Mouse (Mus musculus): ENCODE measurements around the gene Cd164. TPM values are rescaled to one million over a fixed set of nuclear protein-coding genes. Genes with fewer than 3 reads are reported as not detected.

Cd164 gene
- polyA plus RNA-seq, 1 experiment from 2014 or later: 112 TPM

DNA sequence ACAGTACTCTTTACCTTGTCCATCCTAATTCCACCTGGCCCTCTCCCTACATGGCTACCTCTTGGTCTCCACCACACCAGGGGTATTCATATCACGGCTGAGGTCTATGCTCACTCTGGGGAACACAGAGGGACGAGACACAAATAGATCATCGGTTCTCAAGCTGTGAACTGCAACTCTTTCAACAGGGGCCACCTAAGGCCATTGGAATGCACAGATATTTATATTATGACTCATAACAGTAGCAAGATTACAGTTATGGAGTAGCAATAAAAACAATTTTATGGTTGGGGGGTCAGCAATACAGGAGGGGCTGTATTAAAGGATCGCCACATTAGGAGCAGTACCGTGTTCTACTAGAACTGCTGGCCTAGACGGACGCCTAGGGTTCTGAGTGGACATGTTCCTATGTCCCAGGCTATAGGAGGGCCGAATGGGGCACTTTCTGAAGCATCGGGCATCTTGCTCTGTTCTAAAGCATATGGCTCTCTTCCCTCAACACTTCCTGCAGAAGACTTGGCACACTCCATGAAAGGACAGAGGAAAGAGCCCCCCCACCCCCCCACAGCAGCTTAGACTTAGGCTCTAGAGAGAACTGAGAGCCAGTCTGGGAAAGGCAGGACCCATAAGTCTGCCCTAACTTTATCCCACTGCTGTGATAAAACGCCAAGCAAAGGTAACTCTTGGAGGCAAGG, 42.6 kb downstream of the Cd164 start:
- H3K4me2 ChIP-seq (replicated peaks; ENCODE audit: low read depth): no peak overlapping the region
- DNase-seq (ENCODE audit: low spot score) (no peak), ATAC-seq (ENCODE audit: low FRiP score, low TSS enrichment) (no peak)
- H3K36me3 ChIP-seq (ENCODE audit: control insufficient read depth, insufficient read depth, low read length): no peaks in the 10 kb centered on the region
- H3K4me1 ChIP-seq (replicated peaks; ENCODE audit: control insufficient read depth, insufficient read depth): no peaks in the 10 kb centered on the region; the same call in 1 of the 2 replicates
- 86% methylated on average over 10 of the region's 10 CpGs for WGBS
- H3K9me3 ChIP-seq (ENCODE audit: control insufficient read depth, low read length): no peaks in the 10 kb centered on the region; the same call in 1 of the 2 replicates
- no peak overlapping the region for H3K27ac ChIP-seq (replicated peaks)
- H3K27me3 ChIP-seq (ENCODE audit: control insufficient read depth, insufficient read depth, low read length): no peaks in the 10 kb centered on the region
- TF ChIP-seq CTCF (IDR thresholded peaks at IDR 0.05; ENCODE audit: low read depth) (no peak), EP300 (optimal IDR thresholded peaks at IDR 0.05) (no peak)
- no peak overlapping the region for H3K4me3 ChIP-seq (ENCODE audit: low read depth, low read length)
- H3K9ac ChIP-seq (ENCODE audit: low read length): no peak overlapping the region

DNA sequence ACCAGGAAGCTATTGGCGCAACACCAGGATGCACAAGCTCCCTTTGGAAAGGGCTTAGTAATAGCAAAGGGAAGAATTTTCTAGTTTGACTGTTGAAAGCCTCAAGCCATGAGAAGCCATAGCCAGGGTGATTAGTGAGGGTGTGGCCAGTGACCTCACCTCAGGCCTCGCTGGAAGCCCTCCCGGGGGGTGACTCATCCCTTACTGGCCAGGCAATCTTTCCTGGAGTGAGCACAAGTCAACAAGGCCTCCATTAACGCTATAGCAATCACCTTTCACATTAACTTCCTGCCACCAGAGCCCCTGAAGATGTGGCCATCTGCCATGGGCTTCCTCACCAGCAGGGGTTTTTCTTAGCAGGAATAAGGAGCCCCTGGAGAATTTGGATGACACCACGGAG, 45.9 kb downstream of the Cd164 start:
- Histone ChIP-seq H3K27ac (replicated peaks) (peak overlapping the region; percentile 76), H3K9ac (ENCODE audit: low read length) (no peak overlapping the region), H3K27me3 (ENCODE audit: control insufficient read depth, insufficient read depth, low read length) (no peaks in the 10 kb centered on the region), H3K4me1 (replicated peaks; ENCODE audit: control insufficient read depth, insufficient read depth) (no peaks in the 10 kb centered on the region; the same call in 1 of the 2 replicates), H3K4me3 (ENCODE audit: low read depth, low read length) (no peak overlapping the region), H3K4me2 (replicated peaks; ENCODE audit: low read depth) (no peak overlapping the region), H3K9me3 (ENCODE audit: control insufficient read depth, low read length) (no peaks in the 10 kb centered on the region), H3K36me3 (ENCODE audit: control insufficient read depth, insufficient read depth, low read length) (no peaks in the 10 kb centered on the region)
- WGBS: 23% methylated on average over 5 of the region's 5 CpGs
- ATAC-seq (ENCODE audit: low FRiP score, low TSS enrichment) (peak; percentile 96), DNase-seq (ENCODE audit: low spot score) (peak; percentile 84)
- TF ChIP-seq EP300 (optimal IDR thresholded peaks at IDR 0.05) (no peak), CTCF (IDR thresholded peaks at IDR 0.05; ENCODE audit: low read depth) (no peak)

DNA sequence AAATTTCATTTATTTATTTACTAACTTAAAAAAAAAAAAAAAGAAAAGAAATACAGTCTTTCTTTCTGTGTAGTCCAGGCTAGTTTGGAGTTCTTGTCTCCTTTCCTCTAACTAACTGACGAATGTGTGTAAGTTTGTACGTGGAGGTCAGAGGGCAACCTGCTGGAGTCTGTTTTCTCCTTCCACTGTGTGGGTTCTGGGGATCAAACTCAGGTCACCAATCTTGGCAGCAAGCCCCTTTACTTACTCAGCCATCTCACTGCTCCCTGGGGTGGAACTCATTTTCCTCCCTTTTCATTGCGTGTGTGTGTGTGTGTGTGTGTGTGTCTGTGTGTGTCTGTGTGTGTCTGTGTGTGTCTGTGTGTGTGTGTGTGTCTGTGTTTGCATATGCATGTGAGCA, 49.1 kb downstream of the Cd164 start:
- no peak overlapping the region for H3K4me3 ChIP-seq (ENCODE audit: low read depth, low read length)
- no peaks in the 10 kb centered on the region for H3K36me3 ChIP-seq (ENCODE audit: control insufficient read depth, insufficient read depth, low read length)
- no peaks in the 10 kb centered on the region for H3K27me3 ChIP-seq (ENCODE audit: control insufficient read depth, insufficient read depth, low read length)
- no peak overlapping the region for H3K27ac ChIP-seq (replicated peaks)
- WGBS: 29% methylated on average over 3 of the region's 3 CpGs
- no peak for DNase-seq (ENCODE audit: low spot score)
- H3K4me2 ChIP-seq (replicated peaks; ENCODE audit: low read depth): no peak overlapping the region
- TF ChIP-seq CTCF (IDR thresholded peaks at IDR 0.05; ENCODE audit: low read depth) (no peak), EP300 (optimal IDR thresholded peaks at IDR 0.05) (no peak)
- H3K9ac ChIP-seq (ENCODE audit: low read length): no peak overlapping the region
- no peaks in the 10 kb centered on the region for H3K9me3 ChIP-seq (ENCODE audit: control insufficient read depth, low read length)
- no peaks in the 10 kb centered on the region; the same call in 1 of the 2 replicates for H3K4me1 ChIP-seq (replicated peaks; ENCODE audit: control insufficient read depth, insufficient read depth)
- no peak for ATAC-seq (ENCODE audit: low FRiP score, low TSS enrichment)

DNA sequence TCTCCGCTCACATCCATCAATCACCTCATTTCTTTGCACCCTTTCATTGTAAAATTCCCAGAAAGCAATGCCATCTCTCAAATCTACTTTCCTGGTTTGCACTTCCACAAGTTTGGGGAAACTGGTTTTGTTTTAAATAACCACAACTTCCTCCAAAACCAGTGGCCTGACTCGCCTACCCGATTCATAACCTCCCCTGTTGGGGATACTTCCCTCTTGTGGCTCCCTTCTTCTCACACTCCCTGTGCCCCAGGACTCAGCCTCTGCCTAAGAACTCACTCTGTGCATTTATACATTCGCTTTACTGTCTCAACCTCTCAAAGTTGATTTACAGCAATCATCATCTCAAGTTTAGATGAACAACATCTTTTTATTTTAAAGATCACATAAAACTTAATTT, 51.9 kb downstream of the Cd164 start:
- DNase-seq (ENCODE audit: low spot score) (no peak), ATAC-seq (ENCODE audit: low FRiP score, low TSS enrichment) (no peak)
- TF ChIP-seq CTCF (IDR thresholded peaks at IDR 0.05; ENCODE audit: low read depth): no peak
- TF ChIP-seq EP300 (optimal IDR thresholded peaks at IDR 0.05): no peak
- no peaks in the 10 kb centered on the region for H3K4me1 ChIP-seq (replicated peaks; ENCODE audit: control insufficient read depth, insufficient read depth)
- no peaks in the 10 kb centered on the region for H3K27me3 ChIP-seq (ENCODE audit: control insufficient read depth, insufficient read depth, low read length)
- no peaks in the 10 kb centered on the region for H3K9me3 ChIP-seq (ENCODE audit: control insufficient read depth, low read length)
- no peaks in the 10 kb centered on the region for H3K36me3 ChIP-seq (ENCODE audit: control insufficient read depth, insufficient read depth, low read length)
- WGBS: 78% methylated on average over 4 of the region's 4 CpGs
- H3K4me3 ChIP-seq (ENCODE audit: low read depth, low read length): no peak overlapping the region
- no peak overlapping the region for H3K27ac ChIP-seq (replicated peaks)
- no peak overlapping the region for H3K4me2 ChIP-seq (replicated peaks; ENCODE audit: low read depth)
- H3K9ac ChIP-seq (ENCODE audit: low read length): no peak overlapping the region

DNA sequence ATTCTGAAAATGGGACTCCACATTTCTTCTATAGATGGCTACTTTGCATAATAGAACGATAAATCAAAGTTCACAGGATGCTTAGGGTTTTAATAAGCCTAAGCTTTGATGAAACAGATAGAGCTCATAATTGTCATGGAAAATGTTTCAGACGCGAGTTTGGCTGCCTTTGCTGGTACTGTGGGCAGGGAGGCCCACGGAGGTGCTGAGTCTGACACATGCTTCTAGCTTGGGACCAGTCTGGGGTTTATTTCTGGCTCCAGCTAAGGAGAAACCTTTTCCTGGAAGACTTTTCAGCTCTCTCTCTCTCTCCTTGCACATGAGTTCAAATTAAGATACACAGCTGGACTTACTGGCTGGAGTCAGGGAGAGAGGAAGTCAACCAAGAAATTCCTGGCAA, 53.1 kb downstream of the Cd164 start:
- TF ChIP-seq EP300 (optimal IDR thresholded peaks at IDR 0.05) (no peak), CTCF (IDR thresholded peaks at IDR 0.05; ENCODE audit: low read depth) (no peak)
- no peak overlapping the region for H3K27ac ChIP-seq (replicated peaks)
- H3K4me3 ChIP-seq (ENCODE audit: low read depth, low read length): no peak overlapping the region
- no peak for ATAC-seq (ENCODE audit: low FRiP score, low TSS enrichment)
- H3K4me2 ChIP-seq (replicated peaks; ENCODE audit: low read depth): no peak overlapping the region
- H3K4me1 ChIP-seq (replicated peaks; ENCODE audit: control insufficient read depth, insufficient read depth): no peaks in the 10 kb centered on the region
- WGBS: 71% methylated on average over 4 of the region's 4 CpGs
- no peak overlapping the region for H3K9ac ChIP-seq (ENCODE audit: low read length)
- H3K27me3 ChIP-seq (ENCODE audit: control insufficient read depth, insufficient read depth, low read length): no peaks in the 10 kb centered on the region
- H3K36me3 ChIP-seq (ENCODE audit: control insufficient read depth, insufficient read depth, low read length): no peaks in the 10 kb centered on the region
- DNase-seq (ENCODE audit: low spot score): no peak
- no peaks in the 10 kb centered on the region for H3K9me3 ChIP-seq (ENCODE audit: control insufficient read depth, low read length)

DNA sequence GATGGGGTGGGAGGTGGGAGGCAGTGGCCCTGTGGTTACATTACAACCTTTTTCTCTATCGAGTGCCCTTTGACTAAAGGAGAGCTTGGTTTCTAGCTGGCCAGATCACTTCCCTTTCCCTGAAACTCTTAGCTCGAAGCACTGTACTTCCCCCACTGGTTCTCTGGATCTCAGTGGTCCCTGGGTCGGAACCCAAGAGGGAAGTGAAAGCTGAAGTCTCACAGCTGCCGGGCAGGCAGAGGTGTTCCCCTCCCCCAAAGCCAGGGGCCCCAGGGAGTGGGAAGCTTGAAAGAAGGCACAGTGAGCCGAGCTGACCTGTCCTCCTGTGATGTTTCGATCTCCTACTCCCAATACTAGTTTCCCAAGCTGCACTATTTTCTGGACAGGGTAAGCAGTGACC, 54.0 kb downstream of the Cd164 start:
- no peak for TF ChIP-seq CTCF (IDR thresholded peaks at IDR 0.05; ENCODE audit: low read depth)
- TF ChIP-seq EP300 (optimal IDR thresholded peaks at IDR 0.05): no peak
- DNase-seq (ENCODE audit: low spot score): peak; percentile 22
- H3K4me1 ChIP-seq (replicated peaks; ENCODE audit: control insufficient read depth, insufficient read depth): no peaks in the 10 kb centered on the region
- no peak overlapping the region for H3K27ac ChIP-seq (replicated peaks)
- WGBS: 25% methylated on average over 6 of the region's 6 CpGs
- H3K27me3 ChIP-seq (ENCODE audit: control insufficient read depth, insufficient read depth, low read length): no peaks in the 10 kb centered on the region
- no peaks in the 10 kb centered on the region for H3K9me3 ChIP-seq (ENCODE audit: control insufficient read depth, low read length)
- H3K9ac ChIP-seq (ENCODE audit: low read length): no peak overlapping the region
- H3K4me2 ChIP-seq (replicated peaks; ENCODE audit: low read depth): no peak overlapping the region
- no peak overlapping the region for H3K4me3 ChIP-seq (ENCODE audit: low read depth, low read length)
- peak; percentile 21; the same call in 1 of the 2 replicates for ATAC-seq (ENCODE audit: low FRiP score, low TSS enrichment)
- no peaks in the 10 kb centered on the region for H3K36me3 ChIP-seq (ENCODE audit: control insufficient read depth, insufficient read depth, low read length)

Measured in stomach, postnatal 0 days (tissue).